Mouse (Mus musculus) olfactory bulb, adult 2 months (tissue): ENCODE measurements around the gene Kctd2. TPM values are rescaled to one million over a fixed set of nuclear protein-coding genes. Genes with fewer than 3 reads are reported as not detected.

Source experiments
- H3K27ac ChIP-seq: fragments of 200-500 bp; 2 replicates; pipeline ENCODE4 v1.5.1; 2012; ENCODE audit warnings: low read depth, low read length; ENCODE audit not compliant: insufficient read depth
- H3K4me1 ChIP-seq: fragments of 200-500 bp; 2 replicates; pipeline ENCODE4 v1.6.1; 2012; ENCODE audit warnings: low read length; ENCODE audit not compliant: control insufficient read depth, insufficient read depth
- H3K4me3 ChIP-seq: fragments of 200-500 bp; 2 replicates; pipeline ENCODE4 v1.5.1; 2012; ENCODE audit warnings: mild to moderate bottlenecking, low read depth, low read length, moderate library complexity; ENCODE audit not compliant: insufficient read depth
- CTCF ChIP-seq: fragments of 200-500 bp; IDR thresholded peaks from 2 replicates; pipeline ENCODE4 v1.5.1; 2012; ENCODE audit warnings: low read depth, mild to moderate bottlenecking, low read length, moderate library complexity; ENCODE audit not compliant: insufficient read depth
- POLR2A ChIP-seq: fragments of 200-500 bp; IDR thresholded peaks from 2 replicates; pipeline ENCODE4 v1.6.1; 2012; ENCODE audit warnings: mild to moderate bottlenecking, low read depth, low read length, moderate library complexity; ENCODE audit not compliant: insufficient read depth
- whole genome bisulfite sequencing: fragments of 180-500 bp; shearing (Covaris S2); methylation state at CpG from one replicate; pipeline ENCODE4 v1.1.7; 2018; 5-methylcytosine and 5-hydroxymethylcytosine counted together
- polyA plus RNA-seq: library from polyadenylated mRNA; stranded (reverse); fragments of >200 nt; gene quantifications from 2 replicates; pipeline ENCODE4 v1.2.4, GENCODE M21; 2012; ENCODE audit warnings: low replicate concordance; ENCODE audit not compliant: missing spikeins, insufficient read depth, insufficient read length

Gene Kctd2
- polyA plus RNA-seq, 1 experiment, result not detected

DNA sequence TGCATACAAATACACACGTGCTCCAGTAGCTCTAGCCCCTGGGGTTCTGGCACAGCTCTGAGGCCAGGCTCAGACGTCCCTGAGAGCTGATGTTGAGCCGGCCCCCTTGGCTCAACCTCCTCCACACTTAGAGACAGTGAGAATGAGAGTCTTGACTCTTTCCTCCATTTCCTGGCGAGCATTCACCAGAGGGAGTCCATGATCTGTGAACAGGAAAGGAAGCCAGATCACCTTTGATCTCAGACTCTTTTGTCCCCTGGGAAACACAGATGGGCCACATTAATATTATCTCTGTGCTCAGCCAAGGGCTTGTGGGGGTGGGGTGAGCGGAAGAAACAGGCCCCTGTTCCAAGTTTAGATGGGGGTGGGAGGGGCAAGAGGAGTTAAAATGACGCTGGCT lies 37.5 kb downstream of the Kctd2 start:
- TF ChIP-seq CTCF (no peak), POLR2A (no peak)
- peaks cover 4% of the 10 kb centered on the region; the same call in 1 of the 2 replicates for H3K4me1 ChIP-seq
- no peak overlapping the region for H3K4me3 ChIP-seq
- 34% methylated on average over 6 of the region's 6 CpGs for WGBS
- no peak overlapping the region for H3K27ac ChIP-seq

DNA sequence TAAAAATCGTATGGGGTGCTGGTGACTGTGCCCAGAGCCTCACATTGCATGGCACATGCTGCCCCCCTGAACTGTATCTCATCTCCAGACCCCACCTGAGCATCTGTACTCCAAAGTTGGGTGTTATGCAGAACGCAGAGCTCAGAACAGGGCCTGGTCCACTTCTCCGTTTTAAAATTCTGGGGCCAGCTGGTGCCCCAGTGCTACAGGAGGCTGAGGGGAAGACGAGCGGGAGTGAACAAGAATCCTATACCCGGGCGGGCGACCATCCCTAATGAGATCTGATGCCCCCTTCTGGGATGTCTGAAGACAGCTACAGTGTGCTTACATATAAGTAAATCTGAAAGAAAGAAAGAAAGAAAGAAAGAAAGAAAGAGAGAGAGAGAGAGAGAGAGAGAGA lies 41.0 kb downstream of the Kctd2 start:
- no peak overlapping the region for H3K27ac ChIP-seq
- TF ChIP-seq CTCF, result no peak
- no peak for TF ChIP-seq POLR2A
- H3K4me3 ChIP-seq, result no peak overlapping the region
- peaks cover 10% of the 10 kb centered on the region; the same call in 1 of the 2 replicates for H3K4me1 ChIP-seq
- 41% methylated on average over 8 of the region's 8 CpGs for WGBS

DNA sequence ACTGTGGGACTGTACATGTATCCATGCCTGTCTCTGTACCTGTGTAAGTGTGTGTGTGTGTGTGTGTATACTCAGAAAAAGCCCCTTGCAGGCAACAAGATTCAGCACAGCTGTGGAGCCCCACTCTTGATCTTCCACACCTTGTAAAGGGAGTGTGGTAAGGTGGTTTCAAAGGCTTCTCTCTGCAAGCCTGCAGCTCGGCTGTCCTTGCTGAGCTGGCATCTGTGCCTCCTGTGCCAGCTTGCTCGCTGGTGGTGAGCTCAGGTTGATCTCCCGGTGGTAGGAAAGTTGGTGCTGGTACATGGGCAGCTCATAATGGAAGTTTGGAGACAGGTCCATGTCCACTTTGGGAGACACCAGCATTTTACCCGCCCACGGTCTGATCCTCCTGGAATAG lies 41.9 kb downstream of the Kctd2 start:
- peaks cover 10% of the 10 kb centered on the region; the same call in 1 of the 2 replicates for H3K4me1 ChIP-seq
- H3K27ac ChIP-seq, result no peak overlapping the region
- H3K4me3 ChIP-seq, result no peak overlapping the region
- WGBS, result 88% methylated on average over 5 of the region's 5 CpGs
- TF ChIP-seq CTCF (no peak), POLR2A (no peak)

DNA sequence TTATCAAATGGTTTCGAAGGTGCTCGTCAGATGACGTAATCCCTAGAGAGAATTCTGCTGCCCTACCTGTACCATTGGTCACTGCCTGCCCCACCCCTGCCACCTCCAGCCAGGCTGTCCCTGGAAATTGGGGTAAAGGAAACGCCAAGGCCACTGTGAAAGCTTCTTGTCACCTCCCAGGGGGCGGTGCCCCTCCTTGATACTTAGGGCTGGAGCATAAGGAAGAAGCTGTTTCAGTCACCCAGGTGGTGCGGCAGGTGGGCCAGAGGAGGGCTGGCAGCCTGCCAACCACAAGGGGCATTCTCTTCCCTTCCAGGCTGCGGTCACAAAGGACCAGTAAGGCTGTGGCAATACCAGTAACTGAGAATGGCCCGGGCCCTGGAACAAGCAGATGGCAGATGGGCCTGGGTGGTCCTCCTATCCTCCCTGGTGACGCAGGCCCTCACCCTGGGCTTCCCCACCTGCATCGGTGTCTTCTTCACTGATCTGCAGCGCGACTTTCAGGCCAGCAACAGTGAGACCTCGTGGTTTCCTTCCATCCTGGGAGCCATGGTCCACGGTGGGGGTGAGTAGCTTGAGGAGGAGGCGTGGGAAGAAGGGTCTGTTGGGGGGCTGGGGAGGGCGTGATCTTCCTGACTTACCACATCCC lies 42.4 kb downstream of the Kctd2 start, which contains the start of gene Slc16a5:
TSS of gene Slc16a5 (plus strand) at position 232 of the 649 bp plus-strand sequence.
- Histone ChIP-seq H3K27ac (no peak within 1 kb of the TSS), H3K4me1 (peaks cover 13% of the 10 kb centered on the region; the same call in 1 of the 2 replicates), H3K4me3 (no peak within 1 kb of the TSS; the same call in 1 of the 2 replicates)
- no peak for TF ChIP-seq CTCF
- no peak for TF ChIP-seq POLR2A
- 84% methylated on average over 16 of the region's 16 CpGs for WGBS

DNA sequence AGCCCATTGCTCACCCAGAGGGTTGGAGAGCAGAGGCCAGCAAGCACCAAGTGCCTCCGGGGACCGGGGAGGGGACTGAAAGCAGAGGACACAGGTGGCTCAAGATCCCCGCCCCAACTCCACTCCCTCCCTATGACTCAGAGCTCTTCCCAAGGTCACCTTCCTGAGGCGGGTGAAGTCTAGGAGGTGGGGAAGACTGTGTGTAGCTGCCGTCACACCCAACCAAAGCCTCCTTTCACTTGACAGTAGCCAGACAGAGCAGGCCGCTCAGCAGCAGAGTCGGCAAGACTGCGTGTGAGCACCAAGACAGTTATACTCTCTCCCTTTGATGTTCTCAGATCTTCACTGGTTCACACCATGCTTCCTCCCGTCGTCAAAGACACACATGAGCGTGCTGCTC lies 43.5 kb downstream of the Kctd2 start:
- Histone ChIP-seq H3K4me1 (peaks cover 11% of the 10 kb centered on the region; the same call in 1 of the 2 replicates), H3K27ac (no peak overlapping the region), H3K4me3 (no peak overlapping the region; the same call in 1 of the 2 replicates)
- no peak for TF ChIP-seq POLR2A
- TF ChIP-seq CTCF, result no peak
- 73% methylated on average over 11 of the region's 11 CpGs for WGBS

DNA sequence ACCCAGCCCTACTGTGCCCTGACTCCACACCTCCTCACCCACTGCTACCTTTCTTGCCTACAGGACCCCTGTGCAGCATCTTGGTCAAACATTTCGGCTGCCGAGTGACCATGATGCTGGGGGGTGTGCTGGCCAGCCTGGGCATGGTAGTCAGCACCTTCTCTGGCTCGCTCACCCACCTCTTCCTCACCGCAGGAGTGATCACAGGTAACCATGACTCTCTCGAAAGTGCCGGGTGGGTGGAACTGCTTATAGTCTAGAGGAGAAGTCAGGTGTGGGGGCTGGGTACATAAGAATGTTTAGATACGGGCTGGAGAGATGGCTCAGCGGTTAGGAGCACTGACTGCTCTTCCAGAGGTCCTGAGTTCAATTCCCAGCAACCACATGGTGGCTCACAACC lies 44.9 kb downstream of the Kctd2 start:
- 87% methylated on average over 8 of the region's 8 CpGs for WGBS
- peaks cover 11% of the 10 kb centered on the region; the same call in 1 of the 2 replicates for H3K4me1 ChIP-seq
- TF ChIP-seq CTCF (no peak), POLR2A (no peak)

DNA sequence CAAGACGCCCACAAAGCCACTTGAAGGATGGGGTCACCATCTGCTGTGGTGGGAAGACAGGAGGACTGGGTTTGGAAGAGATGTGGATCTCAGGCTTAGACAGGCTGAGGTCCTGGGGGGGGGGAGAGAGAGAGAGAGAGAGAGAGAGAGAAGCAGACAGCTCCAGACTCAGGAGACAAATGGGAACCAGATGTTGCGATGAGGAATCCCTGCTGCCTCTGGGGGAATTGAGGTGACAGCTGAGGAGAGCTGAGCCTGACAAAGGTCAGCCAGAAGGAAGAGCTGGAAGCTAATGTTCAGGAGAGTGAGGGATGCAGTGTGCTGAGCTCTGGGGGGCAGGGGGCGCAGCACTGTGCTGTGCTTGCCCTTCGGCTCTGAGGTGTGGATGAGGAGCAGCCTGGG lies 47.3 kb downstream of the Kctd2 start:
- Histone ChIP-seq H3K4me1 (peaks cover 11% of the 10 kb centered on the region; the same call in 1 of the 2 replicates), H3K4me3 (no peak overlapping the region), H3K27ac (no peak overlapping the region)
- TF ChIP-seq CTCF (no peak), POLR2A (no peak)
- WGBS, result 56% methylated on average over 4 of the region's 4 CpGs

More for the DNA sequence above, 44.9 kb downstream of the Kctd2 start:
- no peak overlapping the region for H3K4me3 ChIP-seq
- H3K27ac ChIP-seq, result no peak overlapping the region

DNA sequence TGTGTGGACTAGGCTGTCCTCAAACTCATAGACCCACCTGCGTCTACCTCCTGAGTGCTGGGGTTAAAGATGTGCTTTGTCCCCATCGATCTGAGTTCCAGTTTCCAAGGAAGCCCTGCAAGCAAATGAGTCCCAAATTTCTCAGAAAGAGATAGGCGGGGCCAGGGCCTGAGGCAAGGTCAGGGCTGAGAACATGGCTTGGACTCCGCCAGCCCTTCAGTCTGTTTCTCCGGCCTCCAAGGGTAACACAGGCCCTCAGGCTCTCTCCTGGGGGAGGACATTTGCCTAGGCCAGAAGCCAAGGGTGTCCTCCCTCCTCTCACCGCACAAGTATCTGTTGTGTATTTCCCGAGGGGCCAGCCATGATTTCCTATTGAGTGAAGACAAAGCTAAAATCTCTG lies 52.3 kb downstream of the Kctd2 start:
- Histone ChIP-seq H3K27ac (no peak overlapping the region), H3K4me3 (no peak overlapping the region), H3K4me1 (peaks cover 11% of the 10 kb centered on the region; the same call in 1 of the 2 replicates)
- WGBS, result 80% methylated on average over 7 of the region's 7 CpGs
- TF ChIP-seq POLR2A, result no peak
- no peak for TF ChIP-seq CTCF

DNA sequence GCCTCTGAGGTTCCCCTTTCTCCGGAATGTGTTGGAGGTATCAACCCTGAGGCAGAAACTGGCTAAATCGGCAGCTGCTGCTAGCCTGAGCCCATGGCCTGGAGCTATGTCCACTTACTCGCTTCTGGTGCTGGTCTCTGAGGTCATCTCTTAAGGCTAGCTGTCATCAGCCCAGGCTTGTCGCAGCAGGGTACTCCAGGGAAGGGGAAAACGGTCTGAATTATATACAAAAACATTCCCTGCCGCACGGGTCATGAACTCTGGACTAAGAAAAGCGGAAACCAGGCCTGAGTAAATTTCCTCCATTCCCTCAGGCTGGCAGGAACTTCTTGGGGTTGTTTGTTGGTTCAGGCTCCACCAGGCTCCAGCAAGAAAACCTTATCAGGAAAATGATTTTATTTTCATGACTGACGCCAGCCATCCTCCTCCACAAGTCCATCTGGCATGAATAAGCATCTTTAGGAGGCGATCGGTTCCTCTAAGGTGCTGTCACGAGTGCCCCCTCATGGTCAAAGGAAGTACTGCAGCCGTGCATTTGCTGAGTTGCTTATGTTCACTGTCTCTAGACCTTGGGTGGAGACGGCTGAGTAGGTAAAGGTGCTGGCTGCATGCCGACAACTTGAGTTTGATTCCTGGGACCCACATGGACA lies 53.8 kb downstream of the Kctd2 start:
- Histone ChIP-seq H3K27ac (no peak overlapping the region), H3K4me3 (no peak overlapping the region), H3K4me1 (peaks cover 9% of the 10 kb centered on the region)
- peak; percentile 75 for TF ChIP-seq CTCF
- no peak for TF ChIP-seq POLR2A
- WGBS, result 27% methylated on average over 15 of the region's 15 CpGs
